26 mouse cellular contexts compared by ENCODE assay signal in genomic region chr2:20774462-20774861, GRCm38 (mm10).
"Had no signal": no experiment of that assay in that cellular context is flagged by ENCODE, and none has a peak within 500 bp of the region (broad histone marks: within the 10 kb centered on the region; RNA-seq: fewer than 3 reads in every experiment).

No protein-coding gene starts in this region.

- ATAC-seq: hindbrain, embryonic 16.5 days; liver, postnatal 0 days had no signal

- H3K36me3 ChIP-seq: heart, embryonic 15.5 days; limb, embryonic 10.5 days; limb, embryonic 12.5 days; liver, embryonic 13.5 days; liver, embryonic 15.5 days had no signal

- H3K9ac ChIP-seq: heart, embryonic 13.5 days; heart, embryonic 15.5 days; hindbrain, embryonic 14.5 days; kidney, embryonic 15.5 days; limb, embryonic 12.5 days; liver, embryonic 13.5 days; liver, embryonic 15.5 days; liver, postnatal 0 days had no signal

- H3K4me1 ChIP-seq: heart, embryonic 15.5 days; kidney, embryonic 15.5 days; limb, embryonic 10.5 days; limb, embryonic 12.5 days; liver, embryonic 13.5 days; liver, embryonic 15.5 days had no signal

- DNase-seq: gastrocnemius, postnatal 14 days; gastrocnemius, postnatal 36 days; heart, adult 18-20 months; heart, postnatal 14 days; heart, postnatal 36 days; kidney, adult 11 months; kidney, adult 2 months; kidney, adult 9 months; kidney, postnatal 14 days; kidney, postnatal 36 days; layer of hippocampus, adult 9-11 months; layer of hippocampus, postnatal 36 days; liver; liver, embryonic 13.5 days; liver, postnatal 0 days had no signal

- H3K4me3 ChIP-seq: heart, embryonic 13.5 days; heart, embryonic 15.5 days; kidney, embryonic 15.5 days; limb, embryonic 10.5 days; limb, embryonic 12.5 days; liver, embryonic 13.5 days; liver, embryonic 15.5 days had no signal

- H3K9me3 ChIP-seq: heart, embryonic 13.5 days; heart, embryonic 15.5 days; kidney, embryonic 15.5 days; limb, embryonic 10.5 days; limb, embryonic 12.5 days; liver, embryonic 13.5 days; liver, embryonic 15.5 days had no signal

- H3K4me2 ChIP-seq: heart, embryonic 11.5 days; heart, embryonic 13.5 days; heart, embryonic 15.5 days; hindbrain, embryonic 14.5 days; kidney, embryonic 15.5 days; limb, embryonic 12.5 days; liver, embryonic 11.5 days; liver, embryonic 13.5 days; liver, embryonic 15.5 days had no signal

- H3K27me3 ChIP-seq: heart, embryonic 13.5 days; heart, embryonic 15.5 days; kidney, embryonic 15.5 days; limb, embryonic 12.5 days; liver, embryonic 13.5 days; liver, embryonic 15.5 days had no signal

- H3K27ac ChIP-seq: heart, embryonic 13.5 days; heart, embryonic 15.5 days; hindbrain, embryonic 14.5 days; kidney, embryonic 15.5 days; kidney, postnatal 0 days; limb, embryonic 10.5 days; limb, embryonic 12.5 days; liver, embryonic 13.5 days; liver, embryonic 15.5 days had no signal
